Mouse (Mus musculus) limb, embryonic 13.5 days (tissue): ENCODE results near the gene Tor2a. TPM values are rescaled to one million over a fixed set of nuclear protein-coding genes. Genes with fewer than 3 reads are reported as not detected.

Experiments
- ATAC-seq: fragments of 200-750 bp; cut with Nextera tagmentation; 2 replicates; pipeline ENCODE4 v1.8.0; 2017; ENCODE audit warnings: low read depth, moderate number of reproducible peaks, moderate TSS enrichment; ENCODE audit not compliant: low FRiP score
- H3K27ac ChIP-seq: fragments of 300-500 bp; sonication (generic); 2 replicates; pipeline ENCODE4 v1.5.1; 2015; ENCODE audit warnings: inconsistent platforms, mild to moderate bottlenecking, moderate library complexity
- H3K27me3 ChIP-seq: fragments of 300-500 bp; sonication (generic); 2 replicates; pipeline ENCODE4 v1.6.1; 2015; ENCODE audit warnings: mild to moderate bottlenecking, inconsistent platforms
- H3K36me3 ChIP-seq: fragments of 300-500 bp; sonication (generic); 2 replicates; pipeline ENCODE4 v1.6.1; 2015; ENCODE audit warnings: inconsistent platforms, mild to moderate bottlenecking, moderate library complexity
- H3K4me1 ChIP-seq: fragments of 300-500 bp; sonication (generic); 2 replicates; pipeline ENCODE4 v1.6.1; 2015; ENCODE audit warnings: inconsistent platforms
- H3K4me2 ChIP-seq: fragments of 300-500 bp; sonication (generic); replicated peaks from 2 replicates; pipeline ENCODE4 v1.6.1; 2015; ENCODE audit warnings: inconsistent platforms, mild to moderate bottlenecking, moderate library complexity
- H3K4me3 ChIP-seq: fragments of 300-500 bp; sonication (generic); 2 replicates; pipeline ENCODE4 v1.5.1; 2015; ENCODE audit warnings: moderate library complexity, mild to moderate bottlenecking, inconsistent platforms
- H3K9ac ChIP-seq: fragments of 300-500 bp; sonication (generic); 2 replicates; pipeline ENCODE4 v1.6.1; 2015; ENCODE audit warnings: mild to moderate bottlenecking, inconsistent platforms
- H3K9me3 ChIP-seq: fragments of 300-500 bp; sonication (generic); 2 replicates; pipeline ENCODE4 v1.6.1; 2016; ENCODE audit warnings: inconsistent platforms
- WGBS: fragments of 180-500 bp; shearing (Covaris S2); methylation state at CpG from one replicate; pipeline ENCODE4 v1.1.7; 2015; 5-methylcytosine and 5-hydroxymethylcytosine counted together
- polyA plus RNA-seq: library from polyadenylated mRNA; unstranded; fragments of >200 nt; fragmentation: Nextera tagmentation; extraction: Ambion mirVana; gene quantifications from 2 replicates; pipeline ENCODE4 v1.2.1, GENCODE M21; 2015

The Tor2a gene
- polyA plus RNA-seq, 1 experiment from 2014 or later, result 74.5 TPM

DNA sequence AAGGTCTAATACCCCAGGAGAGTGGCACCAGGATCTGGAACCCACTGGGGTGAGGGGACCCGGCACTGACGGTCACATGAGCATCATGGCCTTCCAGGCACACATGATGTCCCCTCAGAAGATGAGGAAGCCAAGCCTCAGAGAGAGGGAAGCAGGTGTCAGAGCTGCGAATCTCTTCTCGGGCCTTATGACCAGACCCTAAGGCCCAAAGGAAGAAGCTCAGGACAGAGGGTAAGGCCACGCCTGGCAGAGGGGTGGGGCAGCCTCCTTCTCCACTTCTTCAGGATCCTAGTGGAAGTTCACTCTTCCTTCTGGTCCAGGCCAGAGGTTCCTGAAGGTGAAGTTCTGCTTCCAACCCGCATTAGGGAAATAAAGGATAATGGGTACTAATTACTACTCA, 24.3 kb upstream of the Tor2a start:
- H3K27me3 ChIP-seq, result no peaks in the 10 kb centered on the region
- H3K36me3 ChIP-seq, result no peaks in the 10 kb centered on the region
- no peak overlapping the region for H3K27ac ChIP-seq
- H3K9ac ChIP-seq, result no peak overlapping the region
- 76% methylated on average over 6 of the region's 6 CpGs for WGBS
- peaks cover 57% of the 10 kb centered on the region for H3K4me1 ChIP-seq
- no peaks in the 10 kb centered on the region for H3K9me3 ChIP-seq
- H3K4me2 ChIP-seq, result no peak overlapping the region
- no peak for ATAC-seq
- H3K4me3 ChIP-seq, result no peak overlapping the region

DNA sequence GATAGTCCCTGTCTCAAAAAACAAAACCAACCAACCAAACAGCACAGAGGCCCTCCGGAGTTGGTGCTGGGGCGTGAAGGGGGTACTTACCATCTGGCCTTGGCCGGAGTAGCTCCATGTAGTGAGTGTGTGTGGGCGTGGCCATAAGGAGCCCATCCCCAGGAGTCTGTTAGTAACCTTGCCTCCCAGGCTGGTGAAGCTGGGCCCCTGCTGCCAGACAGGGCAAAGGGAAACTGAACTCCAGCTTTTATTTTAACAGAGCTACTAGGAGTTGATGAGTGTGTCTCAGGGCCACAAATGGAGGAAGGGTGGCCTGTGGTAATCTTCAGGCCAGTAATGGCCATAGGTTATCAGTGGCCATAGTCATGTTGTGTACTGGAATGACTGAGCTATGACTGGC, 22.6 kb upstream of the Tor2a start:
- Histone ChIP-seq H3K4me1 (peaks cover 46% of the 10 kb centered on the region), H3K9me3 (no peaks in the 10 kb centered on the region), H3K36me3 (no peaks in the 10 kb centered on the region), H3K27me3 (peaks cover 3% of the 10 kb centered on the region), H3K4me3 (no peak overlapping the region), H3K27ac (peak overlapping the region; percentile 35; the same call in 1 of the 2 replicates), H3K4me2 (no peak overlapping the region), H3K9ac (no peak overlapping the region)
- WGBS, result 37% methylated on average over 4 of the region's 4 CpGs
- ATAC-seq, result no peak

DNA sequence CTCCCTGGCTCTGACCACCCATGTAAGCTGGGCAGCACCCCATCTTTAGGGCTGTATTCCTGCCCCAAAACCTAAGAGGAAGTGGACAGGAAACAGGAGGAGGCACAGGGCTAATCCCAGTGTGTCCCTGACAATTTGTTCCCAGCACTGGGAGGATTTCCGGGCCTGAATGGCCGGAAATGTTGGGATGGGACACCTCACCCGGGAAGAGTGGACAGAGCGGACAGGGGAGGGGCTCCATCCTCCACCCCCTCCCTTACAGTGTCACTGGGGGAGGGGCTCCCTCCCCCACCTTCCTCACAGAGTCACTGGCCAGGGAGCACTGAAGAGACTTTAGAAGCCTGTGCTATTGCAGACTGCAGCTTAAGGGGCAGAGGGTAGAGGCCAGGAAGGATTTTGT, 22.1 kb upstream of the Tor2a start:
- Histone ChIP-seq H3K9ac (no peak overlapping the region), H3K4me3 (no peak overlapping the region), H3K9me3 (no peaks in the 10 kb centered on the region), H3K36me3 (no peaks in the 10 kb centered on the region), H3K4me1 (peaks cover 42% of the 10 kb centered on the region), H3K27ac (peak overlapping the region; percentile 35; the same call in 1 of the 2 replicates), H3K4me2 (no peak overlapping the region), H3K27me3 (peaks cover 7% of the 10 kb centered on the region)
- no peak for ATAC-seq
- 48% methylated on average over 4 of the region's 4 CpGs for WGBS

DNA sequence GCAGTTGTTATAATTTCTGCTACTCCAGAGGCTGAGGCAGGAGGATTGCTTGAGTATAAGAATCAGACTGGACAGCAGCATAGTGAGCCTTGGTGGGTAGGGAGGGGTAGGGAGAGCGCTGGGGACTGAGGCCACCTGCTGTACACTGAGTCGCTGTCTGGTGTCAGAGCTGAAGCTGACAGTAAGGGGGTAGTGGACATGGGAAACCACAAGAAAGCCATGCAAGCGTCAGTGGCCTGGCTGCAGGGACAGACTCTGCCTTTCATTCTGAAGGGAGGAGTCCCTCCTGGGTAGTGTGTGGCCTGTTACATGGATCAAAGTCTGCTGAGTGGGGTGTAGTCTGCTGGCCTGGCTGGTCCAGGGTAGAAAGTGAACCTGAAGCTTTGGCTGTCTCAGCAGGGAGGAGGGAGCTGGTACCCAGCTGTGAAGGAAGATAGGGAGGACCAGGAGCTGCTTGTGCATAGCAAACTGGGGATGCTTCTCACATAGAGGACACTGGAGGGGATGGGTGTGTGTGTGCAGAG, 20.7 kb upstream of the Tor2a start:
- Histone ChIP-seq H3K27me3 (peaks cover 22% of the 10 kb centered on the region), H3K27ac (no peak overlapping the region), H3K4me1 (peaks cover 36% of the 10 kb centered on the region), H3K36me3 (no peaks in the 10 kb centered on the region), H3K4me3 (no peak overlapping the region), H3K9ac (no peak overlapping the region), H3K9me3 (no peaks in the 10 kb centered on the region), H3K4me2 (no peak overlapping the region)
- ATAC-seq, result no peak
- 41% methylated on average over 3 of the region's 3 CpGs for WGBS

DNA sequence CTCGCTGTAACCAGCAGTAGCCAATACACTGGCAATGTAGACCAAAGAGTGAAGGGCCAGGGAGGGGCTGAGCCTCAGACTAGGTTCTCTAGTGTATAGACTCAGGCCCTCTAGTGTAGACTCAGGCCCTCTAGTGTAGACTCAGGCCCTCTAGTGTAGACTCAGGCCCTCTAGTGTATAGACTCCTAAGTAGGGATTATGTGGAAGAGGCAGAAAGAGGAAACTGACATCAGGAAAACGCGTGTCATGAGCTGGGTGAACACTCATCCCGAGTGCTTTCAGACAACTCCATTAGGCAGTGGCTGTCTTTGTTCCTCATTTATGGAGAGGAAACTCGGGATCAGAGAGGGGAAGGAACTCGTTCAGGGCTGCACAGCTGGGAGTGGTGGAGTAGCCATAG, 20.0 kb upstream of the Tor2a start:
- no peak overlapping the region for H3K27ac ChIP-seq
- no peak for ATAC-seq
- WGBS, result 62% methylated on average over 6 of the region's 6 CpGs
- no peaks in the 10 kb centered on the region for H3K36me3 ChIP-seq
- no peak overlapping the region for H3K4me3 ChIP-seq
- H3K4me1 ChIP-seq, result peaks cover 36% of the 10 kb centered on the region
- no peaks in the 10 kb centered on the region for H3K9me3 ChIP-seq
- 0 out of 2 replicates have a peak overlapping the region, but pooled peaks have one; percentile 43 for H3K9ac ChIP-seq
- peaks cover 28% of the 10 kb centered on the region for H3K27me3 ChIP-seq
- H3K4me2 ChIP-seq, result no peak overlapping the region

DNA sequence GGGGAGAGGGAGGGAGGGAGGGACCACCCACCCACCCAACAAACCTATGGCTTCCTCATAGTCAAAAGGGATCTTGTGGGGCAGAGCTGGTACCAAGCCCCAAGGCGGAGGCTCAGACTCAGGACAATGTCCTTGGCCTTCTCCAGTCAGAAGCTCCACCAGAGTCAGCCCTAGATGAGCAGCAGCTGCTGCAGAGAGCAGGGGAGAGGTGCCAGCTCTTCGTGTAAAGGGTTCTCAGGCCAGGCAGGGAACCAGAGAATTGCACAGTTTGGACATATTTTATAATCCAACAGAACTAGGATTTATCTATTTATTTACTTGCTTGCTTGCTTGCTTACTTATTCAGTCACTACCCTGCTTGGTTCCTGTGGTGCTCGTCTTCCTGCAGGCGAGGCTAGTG, 17.7 kb upstream of the Tor2a start:
- Histone ChIP-seq H3K4me2 (no peak overlapping the region), H3K27me3 (peaks cover 50% of the 10 kb centered on the region), H3K27ac (no peak overlapping the region), H3K4me3 (no peak overlapping the region), H3K9ac (no peak overlapping the region), H3K9me3 (no peaks in the 10 kb centered on the region), H3K4me1 (peaks cover 25% of the 10 kb centered on the region), H3K36me3 (no peaks in the 10 kb centered on the region)
- ATAC-seq, result no peak
- 74% methylated on average over 4 of the region's 4 CpGs for WGBS

DNA sequence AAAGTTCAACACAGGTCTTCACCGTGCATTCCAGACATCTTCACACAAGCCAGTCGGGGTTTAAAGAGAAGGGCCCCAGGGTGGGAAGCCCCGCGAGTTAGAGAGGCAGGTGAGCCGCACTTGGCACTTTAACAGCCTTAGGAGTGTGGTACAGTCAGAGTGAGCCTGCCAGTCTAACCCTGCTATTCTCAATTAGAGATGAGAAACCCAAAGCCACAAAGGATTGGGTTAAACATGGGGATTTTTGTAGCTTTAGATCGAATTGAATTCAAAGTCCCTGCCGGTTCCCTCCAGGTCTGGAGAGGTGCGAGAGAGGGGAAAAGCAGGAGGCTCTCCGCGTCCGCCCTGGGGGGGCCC, 16.1 kb upstream of the Tor2a start, which contains the start of gene 6330409D20Rik:
TSS of gene 6330409D20Rik (minus strand) at position 101 of the 357 bp plus-strand sequence.
- ATAC-seq, result no peak
- Histone ChIP-seq H3K4me3 (peak within 1 kb of the TSS; percentile 57), H3K27me3 (peaks cover 50% of the 10 kb centered on the region), H3K4me2 (peak within 1 kb of the TSS; percentile 97), H3K27ac (no peak within 1 kb of the TSS), H3K9ac (peak within 1 kb of the TSS; percentile 63), H3K36me3 (peaks cover 8% of the 10 kb centered on the region), H3K9me3 (no peaks in the 10 kb centered on the region), H3K4me1 (peaks cover 20% of the 10 kb centered on the region)
- WGBS, result 5% methylated on average over 11 of the region's 11 CpGs

DNA sequence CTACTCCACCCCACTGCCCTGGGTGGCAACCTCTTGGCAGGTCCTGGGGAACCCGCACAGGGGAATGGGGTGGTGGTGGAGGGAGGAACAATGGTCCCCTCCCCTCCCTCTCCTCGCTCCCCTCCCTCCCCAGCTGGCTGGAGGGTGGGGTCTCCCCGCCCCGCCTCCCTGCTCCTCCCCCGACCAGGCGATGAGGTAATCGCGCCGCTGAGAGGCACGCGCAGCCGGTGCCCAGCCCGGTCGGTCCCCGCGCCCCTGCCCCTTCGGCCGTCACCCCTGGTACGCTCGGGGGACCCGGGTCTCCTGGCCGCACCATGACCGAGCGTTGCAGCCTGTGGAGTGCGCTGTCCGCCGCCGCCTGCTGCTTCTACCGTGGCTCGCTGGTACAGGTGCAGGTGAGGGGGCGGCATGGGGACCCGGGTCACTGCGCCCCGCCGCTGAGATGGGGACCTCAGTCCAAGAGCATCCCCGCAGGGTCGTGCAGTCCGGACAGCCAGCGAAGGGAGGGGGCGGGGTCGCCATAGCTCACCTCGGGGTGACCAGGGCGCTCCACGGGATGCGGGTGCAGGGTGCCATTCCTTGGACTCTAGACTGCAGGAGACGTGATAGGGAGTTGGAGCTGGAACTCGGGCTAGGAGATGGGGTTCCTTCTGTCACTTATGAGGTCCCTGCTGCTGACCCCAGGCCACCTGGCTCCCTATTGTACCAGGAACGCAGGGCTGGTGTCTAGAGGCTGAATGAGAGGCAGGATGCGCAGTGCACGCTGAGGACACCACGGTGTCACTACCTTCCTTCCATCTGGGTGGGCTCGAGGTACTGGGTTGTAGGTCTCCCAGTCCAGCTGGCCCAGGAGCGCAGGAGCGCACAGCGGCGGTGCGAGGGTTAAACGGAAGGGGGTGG, 15.5 kb upstream of the Tor2a start:
- Histone ChIP-seq H3K4me1 (peaks cover 20% of the 10 kb centered on the region), H3K27me3 (peaks cover 50% of the 10 kb centered on the region), H3K4me3 (peak overlapping the region; percentile 57), H3K9me3 (no peaks in the 10 kb centered on the region), H3K9ac (peak overlapping the region; percentile 63), H3K4me2 (peak overlapping the region; percentile 97), H3K27ac (no peak overlapping the region), H3K36me3 (peaks cover 15% of the 10 kb centered on the region)
- 3% methylated on average over 45 of the region's 58 CpGs for WGBS
- peak; percentile 54 for ATAC-seq

DNA sequence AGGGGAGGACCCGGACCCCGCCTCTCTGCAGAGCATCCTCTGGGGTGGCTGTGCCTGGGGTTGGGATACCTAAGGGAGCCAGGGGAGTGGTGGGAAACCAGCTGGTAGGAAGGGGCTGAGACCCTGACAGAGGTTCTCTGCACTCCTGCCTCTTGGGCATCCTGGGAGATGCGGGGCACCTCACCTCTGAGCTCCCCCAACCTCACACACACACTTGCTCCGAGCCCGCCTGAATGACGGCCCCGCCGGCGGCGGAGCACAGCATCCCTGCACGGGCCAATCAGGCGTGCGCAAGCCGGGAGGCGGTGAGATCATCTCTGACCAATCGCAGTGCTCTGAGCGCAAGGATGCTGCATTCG, 14.9 kb upstream of the Tor2a start:
- ATAC-seq, result peak; percentile 70; the same call in 1 of the 2 replicates
- Histone ChIP-seq H3K4me3 (peak overlapping the region; percentile 57), H3K36me3 (peaks cover 21% of the 10 kb centered on the region), H3K9me3 (no peaks in the 10 kb centered on the region), H3K9ac (no peak overlapping the region), H3K27me3 (peaks cover 50% of the 10 kb centered on the region), H3K27ac (no peak overlapping the region), H3K4me1 (peaks cover 20% of the 10 kb centered on the region), H3K4me2 (peak overlapping the region; percentile 97)
- WGBS, result 1% methylated on average over 18 of the region's 18 CpGs

DNA sequence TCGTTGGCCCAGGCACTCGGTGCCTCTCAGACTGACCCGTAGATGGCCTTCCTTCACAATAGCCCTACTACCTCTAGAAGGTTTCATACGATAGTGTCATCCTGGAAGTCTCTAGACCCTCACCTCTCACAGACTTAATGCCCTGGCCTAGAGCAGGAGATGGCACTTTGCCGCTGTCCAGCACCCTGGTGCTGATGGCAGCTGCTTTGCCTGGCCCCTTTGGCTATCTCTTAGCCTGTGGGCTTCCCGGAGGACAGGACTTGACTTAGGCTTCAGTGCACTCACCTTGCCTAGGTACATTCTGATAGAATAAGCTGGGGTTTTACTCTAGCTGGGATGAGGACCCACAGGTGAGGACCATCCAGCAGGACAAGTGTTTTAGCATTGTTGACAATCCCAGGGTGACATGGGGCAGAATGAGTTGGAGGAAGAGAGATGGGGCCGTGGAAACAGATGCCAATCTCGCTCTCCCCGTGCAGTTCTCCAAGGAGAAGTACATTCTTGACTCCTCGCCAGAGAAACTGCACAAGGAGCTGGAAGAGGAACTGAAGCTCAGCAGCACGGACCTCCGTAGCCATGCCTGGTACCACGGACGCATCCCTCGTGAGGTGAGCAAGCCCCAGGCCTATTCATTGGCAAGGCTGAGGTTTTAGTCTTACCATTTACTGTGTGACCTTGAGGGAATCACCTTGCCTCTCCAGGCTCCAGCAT, 12.6 kb upstream of the Tor2a start:
- no peaks in the 10 kb centered on the region for H3K9me3 ChIP-seq
- H3K4me1 ChIP-seq, result peaks cover 20% of the 10 kb centered on the region
- no peak overlapping the region for H3K9ac ChIP-seq
- 76% methylated on average over 15 of the region's 15 CpGs for WGBS
- H3K4me2 ChIP-seq, result no peak overlapping the region
- H3K36me3 ChIP-seq, result peaks cover 33% of the 10 kb centered on the region
- ATAC-seq, result no peak
- H3K4me3 ChIP-seq, result no peak overlapping the region
- H3K27me3 ChIP-seq, result peaks cover 47% of the 10 kb centered on the region
- H3K27ac ChIP-seq, result no peak overlapping the region

DNA sequence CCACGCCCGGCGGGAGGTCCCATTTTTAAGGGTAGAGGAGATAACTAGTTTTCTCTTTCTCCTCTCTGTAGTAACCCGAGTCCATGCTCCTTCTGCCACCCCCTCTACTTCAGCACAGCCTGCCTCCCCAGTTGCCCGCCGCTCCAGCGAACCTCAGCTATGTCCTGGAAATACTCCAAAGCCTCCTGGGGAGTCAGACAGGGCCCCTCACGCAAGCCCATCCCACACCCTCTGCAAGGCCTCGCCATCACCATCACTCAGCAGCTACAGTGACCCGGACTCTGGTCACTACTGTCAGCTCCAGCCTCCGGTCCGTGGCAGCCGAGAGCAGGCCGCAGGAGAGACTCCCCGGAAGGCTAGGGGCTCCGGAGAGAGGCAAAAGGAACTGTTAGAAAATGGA, 8.0 kb upstream of the Tor2a start:
- H3K4me1 ChIP-seq, result peaks cover 17% of the 10 kb centered on the region
- WGBS, result 89% methylated on average over 16 of the region's 16 CpGs
- no peak overlapping the region for H3K9ac ChIP-seq
- ATAC-seq, result no peak
- H3K4me3 ChIP-seq, result no peak overlapping the region
- H3K27me3 ChIP-seq, result 0 out of 2 replicates have a peak, but pooled peaks cover 3% of the 10 kb centered on the region
- H3K4me2 ChIP-seq, result no peak overlapping the region
- H3K36me3 ChIP-seq, result peaks cover 47% of the 10 kb centered on the region
- no peaks in the 10 kb centered on the region for H3K9me3 ChIP-seq
- no peak overlapping the region for H3K27ac ChIP-seq

DNA sequence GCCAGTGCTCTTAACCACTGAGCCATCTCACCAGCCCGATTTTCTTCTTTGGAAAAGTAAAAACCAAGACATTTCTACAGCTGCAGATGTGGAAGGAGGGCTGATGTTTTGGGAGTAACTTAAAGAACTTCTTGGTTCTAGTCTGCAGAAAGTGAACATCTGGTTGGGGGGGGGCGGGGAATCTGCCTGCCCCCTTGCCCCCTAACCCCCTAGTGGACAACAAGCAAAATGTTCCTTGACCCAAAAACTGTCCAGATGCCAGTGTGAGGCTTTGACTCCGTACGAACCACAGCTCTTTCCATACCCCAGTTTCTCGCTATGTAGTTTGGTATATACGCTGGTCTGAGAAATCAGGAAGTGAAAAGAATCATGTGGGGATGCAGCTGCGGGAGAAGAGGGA, 6.8 kb upstream of the Tor2a start:
- Histone ChIP-seq H3K4me3 (no peak overlapping the region), H3K9ac (no peak overlapping the region), H3K4me1 (peaks cover 17% of the 10 kb centered on the region), H3K9me3 (no peaks in the 10 kb centered on the region), H3K4me2 (no peak overlapping the region), H3K36me3 (peaks cover 54% of the 10 kb centered on the region), H3K27me3 (0 out of 2 replicates have a peak, but pooled peaks cover 2% of the 10 kb centered on the region), H3K27ac (no peak overlapping the region)
- WGBS, result 72% methylated on average over 7 of the region's 7 CpGs
- no peak for ATAC-seq
